Mouse (Mus musculus) kidney, adult 2 months (tissue): ENCODE results near the gene 1700074P13Rik. TPM values are rescaled to one million over a fixed set of nuclear protein-coding genes. Genes with fewer than 3 reads are reported as not detected.
A peak's percentile ranks its signal among the peaks of the same experiment; 100 is the strongest.

Source experiments
- DNase-seq: peaks from one replicate; pipeline ENCODE4 v3.0.0; 2021
- H3K27ac ChIP-seq: fragments of 200-500 bp; 2 replicates; pipeline ENCODE4 v1.5.1; 2012; ENCODE audit warnings: low read depth, low read length, control low read depth, inconsistent platforms; ENCODE audit not compliant: insufficient read depth
- H3K27me3 ChIP-seq: fragments of 200-500 bp; replicated peaks from 2 replicates; pipeline ENCODE4 v1.6.1; 2012; ENCODE audit warnings: mild to moderate bottlenecking, moderate library complexity, low read length, inconsistent platforms; ENCODE audit not compliant: control insufficient read depth, insufficient read depth
- H3K36me3 ChIP-seq: fragments of 200-500 bp; 2 replicates; pipeline ENCODE4 v1.6.1; 2012; ENCODE audit warnings: mild to moderate bottlenecking, moderate library complexity, low read length, inconsistent platforms; ENCODE audit not compliant: control insufficient read depth, insufficient read depth
- H3K4me1 ChIP-seq: fragments of 200-500 bp; 2 replicates; pipeline ENCODE4 v1.6.1; 2011; ENCODE audit warnings: low read length; ENCODE audit not compliant: control insufficient read depth, insufficient read depth
- H3K4me3 ChIP-seq: fragments of 200-500 bp; 2 replicates; pipeline ENCODE4 v1.5.1; 2011; ENCODE audit warnings: mild to moderate bottlenecking, low read depth, low read length, control low read depth; ENCODE audit not compliant: insufficient read depth
- CTCF ChIP-seq: fragments of 200-500 bp; conservative IDR thresholded peaks from 2 replicates; pipeline ENCODE4 v1.5.1; 2011; ENCODE audit warnings: low read depth, mild to moderate bottlenecking, control low read depth, low read length, moderate library complexity, mixed read lengths; ENCODE audit not compliant: insufficient read depth, insufficient read length
- POLR2A ChIP-seq: fragments of 200-500 bp; IDR thresholded peaks from one replicate; pipeline ENCODE4 v1.6.1; 2011; ENCODE audit warnings: low read depth, low read length, control low read depth
- WGBS: fragments of 180-500 bp; shearing (Covaris S2); methylation state at CpG from one replicate; pipeline ENCODE4 v1.1.7; 2018; 5-methylcytosine and 5-hydroxymethylcytosine counted together
- polyA plus RNA-seq: library from polyadenylated mRNA; depleted of rRNA; stranded (reverse); fragments of >200 nt; gene quantifications from 2 replicates; pipeline ENCODE4 v1.2.3, GENCODE M21; 2012; rRNA removed

Gene 1700074P13Rik
- polyA plus RNA-seq, 1 experiment, result 0.05 TPM

DNA sequence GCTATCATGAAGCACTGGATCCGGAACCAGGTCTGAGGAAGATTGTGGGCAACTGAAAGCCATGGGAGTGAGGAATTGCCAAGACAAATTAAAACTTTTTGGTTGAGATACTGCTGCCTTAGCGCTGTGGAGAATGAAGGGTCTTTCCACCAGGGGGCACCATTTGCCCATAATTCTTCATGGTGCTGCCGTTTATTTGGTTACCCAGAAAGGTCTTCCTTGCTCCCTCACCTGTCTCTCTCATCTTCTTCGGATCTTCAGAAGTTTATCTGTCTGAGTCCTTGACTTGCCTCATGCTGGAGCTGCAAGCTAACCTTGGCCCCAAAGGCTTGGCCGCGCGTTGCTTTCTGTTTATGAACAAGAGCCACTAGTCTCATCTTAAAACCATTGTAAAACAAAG lies 46.8 kb downstream of the 1700074P13Rik start:
- WGBS, result 39% methylated on average over 7 of the region's 7 CpGs
- no peak for TF ChIP-seq POLR2A
- peak; percentile 63 for TF ChIP-seq CTCF
- H3K27ac ChIP-seq, result no peak overlapping the region
- H3K4me3 ChIP-seq, result no peak overlapping the region
- H3K36me3 ChIP-seq, result no peaks in the 10 kb centered on the region
- no peaks in the 10 kb centered on the region for H3K27me3 ChIP-seq
- no peaks in the 10 kb centered on the region for H3K4me1 ChIP-seq
- peak; percentile 25 for DNase-seq

DNA sequence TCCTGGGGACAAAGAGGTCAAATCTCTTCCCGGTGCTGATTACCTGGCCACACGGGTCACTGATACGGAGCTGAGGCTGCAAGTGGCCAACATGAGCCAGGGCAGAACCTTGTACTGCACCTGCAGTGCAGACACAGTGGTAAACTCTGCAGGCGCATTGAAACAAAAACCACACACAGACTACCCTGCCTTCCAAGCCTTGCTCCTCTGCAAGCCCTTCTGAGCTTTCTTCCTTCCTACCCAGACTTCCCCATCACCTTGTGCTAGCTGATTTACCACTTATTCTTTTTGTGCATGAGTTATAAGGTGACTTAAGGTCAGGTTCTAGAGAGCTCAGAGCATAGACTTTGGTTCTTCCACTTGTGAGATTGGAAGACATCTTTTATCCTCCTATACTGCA lies 48.6 kb downstream of the 1700074P13Rik start:
- no peaks in the 10 kb centered on the region for H3K4me1 ChIP-seq

DNA sequence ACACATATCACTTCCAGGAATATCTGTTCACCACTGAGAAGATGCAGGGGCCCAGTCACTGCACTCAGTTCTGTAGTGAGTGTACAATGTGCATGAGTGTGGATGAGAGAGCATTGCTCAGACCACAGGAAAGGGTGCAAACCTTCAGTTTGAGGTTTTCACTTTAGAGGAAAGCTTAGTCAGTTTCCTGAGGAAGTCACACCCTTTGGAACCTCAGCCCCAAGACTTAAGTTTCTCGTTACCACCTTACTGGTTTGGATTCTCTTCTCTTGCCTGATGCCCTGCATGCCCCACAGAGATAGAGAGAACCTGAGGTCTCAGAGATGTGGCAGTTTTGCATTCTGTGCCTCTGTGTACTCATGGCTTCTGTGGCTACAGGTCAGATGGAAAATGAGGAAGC lies 49.4 kb downstream of the 1700074P13Rik start:
- Histone ChIP-seq H3K4me3 (no peak overlapping the region), H3K27me3 (no peaks in the 10 kb centered on the region; the same call in 1 of the 2 replicates), H3K27ac (no peak overlapping the region), H3K4me1 (no peaks in the 10 kb centered on the region), H3K36me3 (no peaks in the 10 kb centered on the region)
- DNase-seq, result no peak
- 62% methylated on average over 1 of the region's 1 CpGs for WGBS
- TF ChIP-seq POLR2A, result no peak
- TF ChIP-seq CTCF, result no peak

More for the DNA sequence above, 48.6 kb downstream of the 1700074P13Rik start:
- Histone ChIP-seq H3K27me3 (no peaks in the 10 kb centered on the region), H3K36me3 (no peaks in the 10 kb centered on the region), H3K4me3 (no peak overlapping the region), H3K27ac (no peak overlapping the region)
- WGBS, result 81% methylated on average over 4 of the region's 4 CpGs
- no peak for DNase-seq
- no peak for TF ChIP-seq CTCF
- TF ChIP-seq POLR2A, result no peak

DNA sequence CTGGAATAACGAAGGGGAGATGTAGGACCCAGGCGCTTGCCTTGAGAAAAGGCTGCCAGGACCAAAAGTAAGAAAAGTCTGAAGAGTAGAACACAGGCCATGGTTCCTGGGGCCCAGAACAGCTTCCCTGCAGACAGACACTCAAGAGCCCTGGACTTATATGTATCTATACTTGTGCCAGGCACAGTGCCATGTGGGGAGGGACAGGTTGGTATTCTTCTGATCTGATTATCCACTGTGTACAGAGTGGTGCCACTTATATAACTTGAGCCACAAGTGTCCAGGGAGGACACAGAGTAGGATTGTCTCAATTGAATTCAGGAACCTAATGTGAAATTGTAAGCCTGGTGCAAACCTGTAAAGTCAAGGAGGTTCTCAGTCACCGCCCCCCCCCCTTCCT lies 53.0 kb downstream of the 1700074P13Rik start, which contains the start of gene Moxd2:
Moxd2 (minus strand) TSS at position 101 of the 400 bp plus-strand sequence.
- no peak within 1 kb of the TSS for H3K27ac ChIP-seq
- no peaks in the 10 kb centered on the region for H3K36me3 ChIP-seq
- no peak for DNase-seq
- 94% methylated on average over 3 of the region's 3 CpGs for WGBS
- H3K4me3 ChIP-seq, result no peak within 1 kb of the TSS
- no peaks in the 10 kb centered on the region; the same call in 1 of the 2 replicates for H3K27me3 ChIP-seq
- no peaks in the 10 kb centered on the region for H3K4me1 ChIP-seq
- TF ChIP-seq CTCF (no peak), POLR2A (no peak)

Other genes starting within 250 kb of the 1700074P13Rik start
- not detected in 2 replicates for gene Moxd2, start 53.1 kb downstream of the 1700074P13Rik start, polyA plus RNA-seq
- gene Prss58, start 40.2 kb downstream of the 1700074P13Rik start, polyA plus RNA-seq, result not detected in 2 replicates
- not detected in 2 replicates for gene Gm4744, start 11.3 kb upstream of the 1700074P13Rik start, polyA plus RNA-seq
- gene 1810009J06Rik, start 24.2 kb upstream of the 1700074P13Rik start, polyA plus RNA-seq, result not detected in 2 replicates
- gene Gm2663, start 58.9 kb upstream of the 1700074P13Rik start, polyA plus RNA-seq, result not detected in 2 replicates
- 0.05 TPM in 1 of 2 replicates, not detected in the other for gene 2210010C04Rik, start 95.0 kb upstream of the 1700074P13Rik start, polyA plus RNA-seq